Comparison of ENCODE assay signal across 8 mouse cellular contexts in genomic region chr16:3885065-3885670, GRCm38 (mm10). TPM values are rescaled to one million over a fixed set of nuclear protein-coding genes. Genes with fewer than 3 reads are reported as not detected.
DNase-seq lines count a peak whose midpoint lies in the region; ATAC-seq and TF ChIP-seq lines count a peak whose summit lies in the region.

No protein-coding gene starts in this region.

- no peak for TF ChIP-seq EP300 in lung, postnatal 0 days (IDR thresholded peaks at IDR 0.05)

- peak overlapping the region; percentile 85 for H3K27ac ChIP-seq in lung, postnatal 0 days (ENCODE audit: low read length)
- H3K27ac ChIP-seq in embryonic facial prominence, embryonic 11.5 days (replicated peaks; ENCODE audit: low read depth, low read length) = no peak overlapping the region
- H3K27ac ChIP-seq in hindbrain, embryonic 16.5 days (ENCODE audit: low read depth, low read length) = peak overlapping the region; percentile 97
- peak overlapping the region; percentile 93 for H3K27ac ChIP-seq in midbrain, embryonic 10.5 days (replicated peaks)

- DNase-seq in lung, postnatal 0 days (ENCODE audit: low spot score) = peak; percentile 10
- no peak for DNase-seq in lung, adult 18-20 months
- DNase-seq in embryonic facial prominence, embryonic 11.5 days (ENCODE audit: low spot score) = peak; percentile 3
- no peak for DNase-seq in midbrain, embryonic 10.5 days (ENCODE audit: low spot score)
- DNase-seq in urinary bladder, postnatal 36 days (ENCODE audit: low spot score in 2 of 2) = no peak
- no peak for DNase-seq in cerebellum, postnatal 10 days

- peak overlapping the region; percentile 93 for H3K4me3 ChIP-seq in lung, postnatal 0 days (ENCODE audit: low read depth, low read length)
- peak overlapping the region; percentile 89 for H3K4me3 ChIP-seq in embryonic facial prominence, embryonic 11.5 days (ENCODE audit: low read depth, low read length)
- H3K4me3 ChIP-seq in hindbrain, embryonic 16.5 days (ENCODE audit: low read length) = peak overlapping the region; percentile 88
- H3K4me3 ChIP-seq in midbrain, embryonic 10.5 days = peak overlapping the region; percentile 88

- no peaks in the 10 kb centered on the region for H3K36me3 ChIP-seq in lung, postnatal 0 days (ENCODE audit: insufficient read depth, low read length)
- H3K36me3 ChIP-seq in embryonic facial prominence, embryonic 11.5 days (replicated peaks; ENCODE audit: control insufficient read depth, insufficient read depth, low read depth, low read length) = no peaks in the 10 kb centered on the region
- no peaks in the 10 kb centered on the region for H3K36me3 ChIP-seq in hindbrain, embryonic 16.5 days (ENCODE audit: control insufficient read depth, insufficient read depth, low read length)
- 0 out of 2 replicates have a peak, but pooled peaks cover 17% of the 10 kb centered on the region for H3K36me3 ChIP-seq in midbrain, embryonic 10.5 days

- H3K9ac ChIP-seq in lung, postnatal 0 days (replicated peaks; ENCODE audit: low read depth) = peak overlapping the region; percentile 88
- H3K9ac ChIP-seq in embryonic facial prominence, embryonic 11.5 days (replicated peaks; ENCODE audit: low read length) = peak overlapping the region; percentile 84
- H3K9ac ChIP-seq in hindbrain, embryonic 16.5 days (ENCODE audit: low read depth, low read length) = peak overlapping the region; percentile 93

- peaks cover 6% of the 10 kb centered on the region; the same call in 1 of the 2 replicates for H3K4me1 ChIP-seq in lung, postnatal 0 days (ENCODE audit: insufficient read depth, low read depth, low read length)
- no peaks in the 10 kb centered on the region; the same call in 1 of the 2 replicates for H3K4me1 ChIP-seq in embryonic facial prominence, embryonic 11.5 days (ENCODE audit: control insufficient read depth, insufficient read depth, low read length)
- H3K4me1 ChIP-seq in hindbrain, embryonic 16.5 days (ENCODE audit: control insufficient read depth, insufficient read depth, low read depth, low read length) = peaks cover 13% of the 10 kb centered on the region
- H3K4me1 ChIP-seq in midbrain, embryonic 10.5 days = peaks cover 14% of the 10 kb centered on the region

- no peaks in the 10 kb centered on the region for H3K27me3 ChIP-seq in lung, postnatal 0 days (replicated peaks; ENCODE audit: insufficient read depth, low read length)
- H3K27me3 ChIP-seq in embryonic facial prominence, embryonic 11.5 days (ENCODE audit: control insufficient read depth, insufficient read depth, low read length) = no peaks in the 10 kb centered on the region
- H3K27me3 ChIP-seq in hindbrain, embryonic 16.5 days (replicated peaks; ENCODE audit: control insufficient read depth, insufficient read depth, low read length) = no peaks in the 10 kb centered on the region
- no peaks in the 10 kb centered on the region for H3K27me3 ChIP-seq in midbrain, embryonic 10.5 days (ENCODE audit: low read depth, poor library complexity, severe bottlenecking)

- peak overlapping the region; percentile 89 for H3K4me2 ChIP-seq in lung, postnatal 0 days (replicated peaks; ENCODE audit: low read depth, low read length)
- peak overlapping the region; percentile 53 for H3K4me2 ChIP-seq in embryonic facial prominence, embryonic 11.5 days (ENCODE audit: low read depth, low read length)
- H3K4me2 ChIP-seq in hindbrain, embryonic 16.5 days (ENCODE audit: low read length) = peak overlapping the region; percentile 72

- no peak for TF ChIP-seq CTCF in lung, postnatal 0 days (IDR thresholded peaks at IDR 0.05)

- no peaks in the 10 kb centered on the region for H3K9me3 ChIP-seq in lung, postnatal 0 days (ENCODE audit: low read length)
- H3K9me3 ChIP-seq in embryonic facial prominence, embryonic 11.5 days (replicated peaks; ENCODE audit: control insufficient read depth, low read length) = no peaks in the 10 kb centered on the region
- no peaks in the 10 kb centered on the region for H3K9me3 ChIP-seq in hindbrain, embryonic 16.5 days (ENCODE audit: control insufficient read depth, low read length)
- H3K9me3 ChIP-seq in midbrain, embryonic 10.5 days (replicated peaks) = no peaks in the 10 kb centered on the region; the same call in 1 of the 2 replicates

- 2% methylated on average over 10 of the region's 10 CpGs for WGBS in lung, postnatal 0 days
- 5% methylated on average over 10 of the region's 10 CpGs for WGBS in embryonic facial prominence, embryonic 11.5 days
- 6% methylated on average over 10 of the region's 10 CpGs for WGBS in hindbrain, embryonic 16.5 days
- 5% methylated on average over 10 of the region's 10 CpGs for WGBS in midbrain, embryonic 10.5 days

- no peak for ATAC-seq in lung, postnatal 0 days
- peak; percentile 7; the same call in 1 of the 2 replicates for ATAC-seq in embryonic facial prominence, embryonic 11.5 days (replicated peaks; ENCODE audit: insufficient number of reproducible peaks, low FRiP score, low TSS enrichment, low read depth)
- no peak; the same call in 1 of the 2 replicates for ATAC-seq in hindbrain, embryonic 16.5 days
- no peak for ATAC-seq in CD4-positive, CD25-positive, alpha-beta regulatory T cell, adult 4 months

RNA-seq across cellular contexts. Expression of gene Gm20695, which starts 0.7 kb away (rescaled TPM):
- 3.7 and 5.2 TPM in 2 replicates for polyA plus RNA-seq in lung, postnatal 0 days (2015; fragmentation: Nextera tagmentation; extraction: Ambion mirVana)
- polyA plus RNA-seq in embryonic facial prominence, embryonic 11.5 days (2014; fragmentation: Nextera tagmentation; extraction: Ambion mirVana) = 1.6 and 4.4 TPM in 2 replicates
- 0.51 and 1.5 TPM in 2 replicates for polyA plus RNA-seq in hindbrain, embryonic 16.5 days (2015; fragmentation: Nextera tagmentation; extraction: Ambion mirVana)
- polyA plus RNA-seq in midbrain, embryonic 10.5 days (2016; fragmentation: Nextera tagmentation; extraction: Ambion mirVana) = 4.1 and 5.1 TPM in 2 replicates
- polyA plus RNA-seq in CD4-positive, CD25-positive, alpha-beta regulatory T cell, adult 4 months (2017; shearing (Covaris generic)) = 1 to 10 TPM; 1.3 to 6.8 TPM

RNA-seq across cellular contexts. Expression of gene Zfp597, which starts 0.8 kb away (rescaled TPM):
- 4.6 and 5.0 TPM in 2 replicates for polyA plus RNA-seq in lung, postnatal 0 days (2015; fragmentation: Nextera tagmentation; extraction: Ambion mirVana)
- 6.8 and 7.3 TPM in 2 replicates for polyA plus RNA-seq in embryonic facial prominence, embryonic 11.5 days (2014; fragmentation: Nextera tagmentation; extraction: Ambion mirVana)
- polyA plus RNA-seq in hindbrain, embryonic 16.5 days (2015; fragmentation: Nextera tagmentation; extraction: Ambion mirVana) = 12.7 and 15.6 TPM in 2 replicates
- polyA plus RNA-seq in midbrain, embryonic 10.5 days (2016; fragmentation: Nextera tagmentation; extraction: Ambion mirVana) = 7.0 and 10.8 TPM in 2 replicates
- polyA plus RNA-seq in CD4-positive, CD25-positive, alpha-beta regulatory T cell, adult 4 months (2017; shearing (Covaris generic)) = 10 to 100 TPM; 10.4 to 14.0 TPM

RNA-seq across cellular contexts. Expression of gene Naa60, which starts 13.0 kb away (rescaled TPM):
- polyA plus RNA-seq in lung, postnatal 0 days (2015; fragmentation: Nextera tagmentation; extraction: Ambion mirVana) = 42.2 and 42.6 TPM in 2 replicates
- 53.3 and 55.7 TPM in 2 replicates for polyA plus RNA-seq in embryonic facial prominence, embryonic 11.5 days (2014; fragmentation: Nextera tagmentation; extraction: Ambion mirVana)
- 105 and 107 TPM in 2 replicates for polyA plus RNA-seq in hindbrain, embryonic 16.5 days (2015; fragmentation: Nextera tagmentation; extraction: Ambion mirVana)
- 60.7 and 68.7 TPM in 2 replicates for polyA plus RNA-seq in midbrain, embryonic 10.5 days (2016; fragmentation: Nextera tagmentation; extraction: Ambion mirVana)
- polyA plus RNA-seq in CD4-positive, CD25-positive, alpha-beta regulatory T cell, adult 4 months (2017; shearing (Covaris generic)) = 100 to 1,000 TPM; 103 to 155 TPM

RNA-seq across cellular contexts. Expression of gene 1700037C18Rik, which starts 23.3 kb away (rescaled TPM):
- 10.8 and 11.6 TPM in 2 replicates for polyA plus RNA-seq in lung, postnatal 0 days (2015; fragmentation: Nextera tagmentation; extraction: Ambion mirVana)
- polyA plus RNA-seq in embryonic facial prominence, embryonic 11.5 days (2014; fragmentation: Nextera tagmentation; extraction: Ambion mirVana) = 5.3 and 6.9 TPM in 2 replicates
- polyA plus RNA-seq in hindbrain, embryonic 16.5 days (2015; fragmentation: Nextera tagmentation; extraction: Ambion mirVana) = 15.7 and 16.2 TPM in 2 replicates
- 5.0 and 8.5 TPM in 2 replicates for polyA plus RNA-seq in midbrain, embryonic 10.5 days (2016; fragmentation: Nextera tagmentation; extraction: Ambion mirVana)
- polyA plus RNA-seq in CD4-positive, CD25-positive, alpha-beta regulatory T cell, adult 4 months (2017; shearing (Covaris generic)) = 10 to 100 TPM; 10.3 to 11.6 TPM

RNA-seq across cellular contexts. Expression of gene Cluap1, which starts 23.4 kb away (rescaled TPM):
- 18.4 and 18.7 TPM in 2 replicates for polyA plus RNA-seq in lung, postnatal 0 days (2015; fragmentation: Nextera tagmentation; extraction: Ambion mirVana)
- polyA plus RNA-seq in embryonic facial prominence, embryonic 11.5 days (2014; fragmentation: Nextera tagmentation; extraction: Ambion mirVana) = 27.3 and 32.0 TPM in 2 replicates
- polyA plus RNA-seq in hindbrain, embryonic 16.5 days (2015; fragmentation: Nextera tagmentation; extraction: Ambion mirVana) = 37.0 and 42.3 TPM in 2 replicates
- polyA plus RNA-seq in midbrain, embryonic 10.5 days (2016; fragmentation: Nextera tagmentation; extraction: Ambion mirVana) = 22.5 and 27.2 TPM in 2 replicates
- polyA plus RNA-seq in CD4-positive, CD25-positive, alpha-beta regulatory T cell, adult 4 months (2017; shearing (Covaris generic)) = 10 to 100 TPM; 32.5 to 39.8 TPM

Comparison
In these comparisons a context has a peak if more than half of its experiments do, and no peak if none do; other contexts are left out.
1. DNase-seq: peak in lung, postnatal 0 days (single experiment) and embryonic facial prominence, embryonic 11.5 days (single experiment); none in lung, adult 18-20 months (0 of 2), midbrain, embryonic 10.5 days (single experiment), urinary bladder, postnatal 36 days (0 of 2) and cerebellum, postnatal 10 days (0 of 2).
2. Peak in every context shown above with its lines, with median percentiles within 50 percentile points of each other: H3K4me2 ChIP-seq, H3K4me3 ChIP-seq and H3K9ac ChIP-seq.